Mouse (Mus musculus) lung, embryonic 15.5 days (tissue): ENCODE data around the gene Cdc123. TPM values are rescaled to one million over a fixed set of nuclear protein-coding genes. Genes with fewer than 3 reads are reported as not detected.

Experiments
- ATAC-seq: fragments of 200-750 bp; cut with Nextera tagmentation; 2 replicates; pipeline ENCODE4 v1.8.0; 2017; ENCODE audit warnings: moderate number of reproducible peaks, borderline replicate concordance; ENCODE audit not compliant: low FRiP score, low TSS enrichment; ENCODE audit errors: extremely low read depth
- H3K27ac ChIP-seq: fragments of 300-500 bp; sonication (generic); 2 replicates; pipeline ENCODE4 v1.5.1; 2015; ENCODE audit warnings: moderate library complexity, mild to moderate bottlenecking, inconsistent platforms
- H3K27me3 ChIP-seq: fragments of 300-500 bp; sonication (generic); 2 replicates; pipeline ENCODE4 v1.6.1; 2015; ENCODE audit warnings: inconsistent platforms
- H3K36me3 ChIP-seq: fragments of 300-500 bp; sonication (generic); 2 replicates; pipeline ENCODE4 v1.6.1; 2015; ENCODE audit warnings: inconsistent platforms
- H3K4me1 ChIP-seq: fragments of 300-500 bp; sonication (generic); 2 replicates; pipeline ENCODE4 v1.6.1; 2015; ENCODE audit warnings: inconsistent platforms
- H3K4me2 ChIP-seq: fragments of 300-500 bp; sonication (generic); 2 replicates; pipeline ENCODE4 v1.6.1; 2015; ENCODE audit warnings: inconsistent platforms, mild to moderate bottlenecking, moderate library complexity
- H3K4me3 ChIP-seq: fragments of 300-500 bp; sonication (generic); 2 replicates; pipeline ENCODE4 v1.5.1; 2015; ENCODE audit warnings: mild to moderate bottlenecking, inconsistent platforms
- H3K9ac ChIP-seq: fragments of 300-500 bp; sonication (generic); 2 replicates; pipeline ENCODE4 v1.6.1; 2015; ENCODE audit warnings: inconsistent platforms
- H3K9me3 ChIP-seq: fragments of 300-500 bp; sonication (generic); 2 replicates; pipeline ENCODE4 v1.6.1; 2016; ENCODE audit warnings: inconsistent platforms
- WGBS: fragments of 180-500 bp; shearing (Covaris S2); methylation state at CpG from one replicate; pipeline ENCODE4 v1.1.7; 2015; 5-methylcytosine and 5-hydroxymethylcytosine counted together
- polyA plus RNA-seq: library from polyadenylated mRNA; unstranded; fragments of >200 nt; fragmentation: Nextera tagmentation; extraction: Ambion mirVana; gene quantifications from 2 replicates; pipeline ENCODE4 v1.2.1, GENCODE M21; 2015

The Cdc123 gene
- polyA plus RNA-seq, 1 experiment from 2014 or later, result 302 TPM

GRCm38 (mm10) chr2:5758569-5758968 lies 86.4 kb downstream of the Cdc123 start:
- H3K9ac ChIP-seq, result no peak overlapping the region
- no peak overlapping the region for H3K4me2 ChIP-seq
- H3K4me3 ChIP-seq, result no peak overlapping the region
- 86% methylated on average over 2 of the region's 2 CpGs for WGBS
- no peaks in the 10 kb centered on the region for H3K36me3 ChIP-seq
- no peaks in the 10 kb centered on the region for H3K27me3 ChIP-seq
- no peaks in the 10 kb centered on the region for H3K9me3 ChIP-seq
- ATAC-seq, result no peak
- no peaks in the 10 kb centered on the region for H3K4me1 ChIP-seq
- no peak overlapping the region for H3K27ac ChIP-seq

GRCm38 (mm10) chr2:5750872-5751271 lies 94.1 kb downstream of the Cdc123 start:
- Histone ChIP-seq H3K4me2 (no peak overlapping the region), H3K9ac (no peak overlapping the region), H3K4me3 (no peak overlapping the region), H3K9me3 (no peaks in the 10 kb centered on the region), H3K4me1 (peaks cover 8% of the 10 kb centered on the region), H3K27me3 (no peaks in the 10 kb centered on the region), H3K27ac (no peak overlapping the region), H3K36me3 (no peaks in the 10 kb centered on the region)
- ATAC-seq, result no peak
- 82% methylated on average over 3 of the region's 3 CpGs for WGBS

DNA sequence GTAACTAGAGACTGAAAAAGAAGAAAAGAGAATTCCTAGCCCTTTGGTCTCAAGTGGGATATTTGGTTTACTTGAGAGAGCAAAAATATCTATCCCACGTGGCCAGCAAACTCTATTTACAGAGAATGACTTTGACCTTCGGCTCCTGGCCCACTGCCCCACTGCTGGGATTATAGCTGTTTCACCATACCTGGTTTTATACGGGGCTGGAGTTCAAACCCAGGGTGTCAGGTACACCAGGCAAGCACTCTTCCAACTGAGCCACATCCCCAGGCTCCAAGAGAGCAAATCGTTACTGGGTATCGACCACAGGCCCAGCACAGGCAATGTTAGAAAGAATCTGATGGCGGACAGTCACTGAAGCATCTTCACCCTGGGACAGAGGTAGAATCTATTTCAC lies 95.8 kb downstream of the Cdc123 start:
- no peak overlapping the region for H3K4me3 ChIP-seq
- no peaks in the 10 kb centered on the region for H3K36me3 ChIP-seq
- H3K9me3 ChIP-seq, result no peaks in the 10 kb centered on the region
- H3K27me3 ChIP-seq, result no peaks in the 10 kb centered on the region
- H3K4me2 ChIP-seq, result no peak overlapping the region
- ATAC-seq, result no peak
- H3K27ac ChIP-seq, result no peak overlapping the region
- 64% methylated on average over 6 of the region's 6 CpGs for WGBS
- H3K4me1 ChIP-seq, result peaks cover 8% of the 10 kb centered on the region
- no peak overlapping the region for H3K9ac ChIP-seq

GRCm38 (mm10) chr2:5747545-5748043 lies 97.4 kb downstream of the Cdc123 start:
- H3K9me3 ChIP-seq, result no peaks in the 10 kb centered on the region
- H3K4me1 ChIP-seq, result peaks cover 8% of the 10 kb centered on the region
- H3K27me3 ChIP-seq, result no peaks in the 10 kb centered on the region
- H3K27ac ChIP-seq, result no peak overlapping the region
- H3K4me2 ChIP-seq, result no peak overlapping the region
- no peak overlapping the region for H3K4me3 ChIP-seq
- H3K9ac ChIP-seq, result no peak overlapping the region
- no peaks in the 10 kb centered on the region for H3K36me3 ChIP-seq
- WGBS, result 79% methylated on average over 5 of the region's 5 CpGs
- no peak for ATAC-seq

DNA sequence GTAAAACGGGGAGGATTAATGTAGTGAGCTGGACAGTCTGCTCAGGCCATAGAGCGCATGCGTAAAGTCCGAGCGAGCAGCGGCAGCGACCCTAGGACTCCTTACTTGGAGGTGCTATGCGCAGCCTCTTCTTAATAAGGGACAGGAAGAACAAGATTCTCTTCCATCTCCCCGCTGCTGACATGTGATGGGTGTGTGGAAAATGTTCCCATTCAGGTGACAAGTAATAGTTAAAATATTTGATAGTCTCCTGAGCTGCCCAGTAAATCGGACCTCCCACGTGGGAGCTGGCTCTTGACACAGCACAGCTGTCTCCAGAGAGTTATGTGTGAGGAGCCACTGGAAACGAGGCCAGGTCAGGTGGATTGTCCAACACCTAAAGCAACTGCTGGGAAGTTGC lies 98.4 kb downstream of the Cdc123 start:
- WGBS, result 23% methylated on average over 12 of the region's 12 CpGs
- no peak overlapping the region for H3K27ac ChIP-seq
- ATAC-seq, result peak; percentile 57; the same call in 1 of the 2 replicates
- H3K4me2 ChIP-seq, result peak overlapping the region; percentile 49
- H3K9me3 ChIP-seq, result no peaks in the 10 kb centered on the region
- H3K4me1 ChIP-seq, result peaks cover 8% of the 10 kb centered on the region
- peak overlapping the region; percentile 16 for H3K4me3 ChIP-seq
- no peaks in the 10 kb centered on the region for H3K36me3 ChIP-seq
- no peak overlapping the region for H3K9ac ChIP-seq
- no peaks in the 10 kb centered on the region for H3K27me3 ChIP-seq

Other genes with a start within 250 kb of the Cdc123 start
- gene Camk1d, start 130.6 kb downstream of the Cdc123 start, polyA plus RNA-seq, result 1.6 and 2.5 TPM in 2 replicates
- gene Nudt5, start 145 bp downstream of the Cdc123 start, polyA plus RNA-seq, result 77.2 and 83.9 TPM in 2 replicates
- gene Gm13199, start 17.8 kb upstream of the Cdc123 start, polyA plus RNA-seq, result 0.91 and 1.2 TPM in 2 replicates
- gene Sec61a2, start 50.3 kb upstream of the Cdc123 start, polyA plus RNA-seq, result 60.6 and 62.7 TPM in 2 replicates
- gene Dhtkd1, start 97.6 kb upstream of the Cdc123 start, polyA plus RNA-seq, result 3.0 and 3.2 TPM in 2 replicates
- gene Upf2, start 106.3 kb upstream of the Cdc123 start, polyA plus RNA-seq, result 7.6 and 9.0 TPM in 2 replicates